Mouse (Mus musculus): Measurements from ENCODE around the gene Adamts5.

The Adamts5 gene

GRCm38 (mm10) chr16:85901581-85901910, at the start of gene Adamts5:
Gene Adamts5 (minus strand): TSS chr16:85901828.
- CTCF ChIA-PET = interaction anchor here in 1 of 4 experiments (0.6 kb wide), 1 partner anchor 159 kb away, joined by 4 read pairs; no protein-coding TSS in a partner anchor
- POLR2A ChIA-PET = interaction anchor here in 1 of 4 experiments (2.2 kb wide), 1 partner anchor 99 kb away, joined by 7 read pairs; the partner anchor contains the start of gene Adamts1

GRCm38 (mm10) chr16:85950356-85950755, 48.7 kb upstream of the Adamts5 start:
- CTCF ChIA-PET = no interaction called here
- POLR2A ChIA-PET = no interaction called here

GRCm38 (mm10) chr16:85926004-85926403, 24.4 kb upstream of the Adamts5 start:
- POLR2A ChIA-PET = interaction anchor here in 1 of 4 experiments (0.6 kb wide), 1 partner anchor 16 kb away, joined by 4 read pairs; no protein-coding TSS in a partner anchor
- CTCF ChIA-PET = interaction anchor here in 1 of 4 experiments (0.7 kb wide), 1 partner anchor 1322 kb away, joined by 4 read pairs; no protein-coding TSS in a partner anchor

- POLR2A ChIA-PET = no interaction called here
- CTCF ChIA-PET = no interaction called here
Observed at GRCm38 (mm10) chr16:85922454-85922853, 20.8 kb upstream of the Adamts5 start.

- ChIA-PET CTCF (no interaction called here), POLR2A (no interaction called here)
Observed at GRCm38 (mm10) chr16:85920122-85920521, 18.5 kb upstream of the Adamts5 start.

GRCm38 (mm10) chr16:85900702-85901580, 687 bp downstream of the Adamts5 start:
- ChIA-PET POLR2A (interaction anchor here in 1 of 4 experiments (0.7 to 2.2 kb wide), 2 partner anchors 98 to 1897 kb away, joined by 3 to 7 read pairs; partner anchors contain the start of gene Adamts1), CTCF (no interaction called here)

GRCm38 (mm10) chr16:85899790-85900587, 1.6 kb downstream of the Adamts5 start:
- ChIA-PET CTCF (interaction anchor here in 2 of 4 experiments (0.6 to 0.9 kb wide), 2 partner anchors 93 to 863 kb away, joined by 3 to 5 read pairs; no protein-coding TSS in a partner anchor), POLR2A (interaction anchor here in 1 of 4 experiments (1.2 kb wide), 1 partner anchor 97 kb away, joined by 4 read pairs; the partner anchor contains the start of gene Adamts1)

GRCm38 (mm10) chr16:85899301-85899721, 2.3 kb downstream of the Adamts5 start:
- POLR2A ChIA-PET = interaction anchor here in 1 of 4 experiments (1.2 kb wide), 1 partner anchor 96 kb away, joined by 4 read pairs; the partner anchor contains the start of gene Adamts1
- CTCF ChIA-PET = interaction anchor here in 1 of 4 experiments (0.9 kb wide), 1 partner anchor 92 kb away, joined by 3 read pairs; no protein-coding TSS in a partner anchor

GRCm38 (mm10) chr16:85898816-85899215, 2.8 kb downstream of the Adamts5 start:
- CTCF ChIA-PET = interaction anchor here in 1 of 4 experiments (0.9 kb wide), 1 partner anchor 92 kb away, joined by 3 read pairs; no protein-coding TSS in a partner anchor
- POLR2A ChIA-PET = interaction anchor here in 1 of 4 experiments (1.2 kb wide), 1 partner anchor 96 kb away, joined by 4 read pairs; the partner anchor contains the start of gene Adamts1

GRCm38 (mm10) chr16:85898391-85898790, 3.2 kb downstream of the Adamts5 start:
- ChIA-PET POLR2A (no interaction called here), CTCF (no interaction called here)

GRCm38 (mm10) chr16:85897854-85898253, 3.8 kb downstream of the Adamts5 start:
- ChIA-PET CTCF (no interaction called here), POLR2A (interaction anchor here in 2 of 4 experiments (0.6 to 0.7 kb wide), 2 partner anchors 10 to 1542 kb away, joined by 3 read pairs; partner anchors contain the start of gene Rwdd2b (in 1 of the 2))

- ChIA-PET CTCF (no interaction called here), POLR2A (no interaction called here)
Observed at GRCm38 (mm10) chr16:85895948-85896347, 5.7 kb downstream of the Adamts5 start.

- ChIA-PET POLR2A (no interaction called here), CTCF (no interaction called here)
Observed at GRCm38 (mm10) chr16:85889778-85890177, 11.8 kb downstream of the Adamts5 start.

- ChIA-PET POLR2A (interaction anchor here in 1 of 4 experiments (0.5 kb wide), 1 partner anchor 10 kb away, joined by 3 read pairs; no protein-coding TSS in a partner anchor), CTCF (no interaction called here)
Observed at GRCm38 (mm10) chr16:85887289-85888051, 14.2 kb downstream of the Adamts5 start.

GRCm38 (mm10) chr16:85879075-85879474, 22.6 kb downstream of the Adamts5 start:
- ChIA-PET POLR2A (no interaction called here), CTCF (no interaction called here)

GRCm38 (mm10) chr16:85874141-85874540, 27.5 kb downstream of the Adamts5 start:
- POLR2A ChIA-PET = no interaction called here
- CTCF ChIA-PET = no interaction called here

GRCm38 (mm10) chr16:85871971-85872370, 29.7 kb downstream of the Adamts5 start:
- ChIA-PET CTCF (no interaction called here), POLR2A (no interaction called here)

GRCm38 (mm10) chr16:85871248-85871647, 30.4 kb downstream of the Adamts5 start:
- ChIA-PET POLR2A (no interaction called here), CTCF (no interaction called here)
